Mouse (Mus musculus) MEL (cell line): ENCODE data around the gene Hemk1.

Experiments used
- CTCF ChIP-seq, 3 experiments: IDR thresholded peaks in 2 of 3; conservative IDR thresholded peaks in 1 of 3; 2 replicates each; pipeline ENCODE4 v1.5.1; 2011 to 2012; ENCODE audit warnings: low read length in 3 of 3, low read depth in 2 of 3, mild to moderate bottlenecking in 2 of 3, improper control_type of control experiment in 1 of 3, inconsistent platforms in 1 of 3, mixed read lengths in 1 of 3, moderate library complexity in 1 of 3; ENCODE audit not compliant: control insufficient read depth in 1 of 3, insufficient read depth in 1 of 3, poor library complexity in 1 of 3, severe bottlenecking in 1 of 3
- EP300 ChIP-seq, 2 experiments: IDR thresholded peaks; 2 replicates each; pipeline ENCODE4 v1.6.1; 2011; ENCODE audit warnings: improper control_type of control experiment in 2 of 2, low read length in 2 of 2, low read depth in 1 of 2, mild to moderate bottlenecking in 1 of 2
- GATA1 ChIP-seq: IDR thresholded peaks from 2 replicates; pipeline ENCODE4 v1.6.1; 2011; ENCODE audit warnings: low read depth, low read length, improper control_type of control experiment
- KAT2A ChIP-seq: conservative IDR thresholded peaks from 2 replicates; pipeline ENCODE4 v1.6.1; 2012; ENCODE audit warnings: low read depth, low read length, improper control_type of control experiment, inconsistent platforms
- MAX ChIP-seq: IDR thresholded peaks from 2 replicates; pipeline ENCODE4 v1.6.1; 2011; ENCODE audit warnings: low read length, improper control_type of control experiment
- MYB ChIP-seq: IDR thresholded peaks from 2 replicates; pipeline ENCODE4 v1.6.1; 2011; ENCODE audit warnings: mild to moderate bottlenecking, low read depth, low read length, improper control_type of control experiment
- NRF1 ChIP-seq: IDR thresholded peaks from 2 replicates; pipeline ENCODE4 v1.6.1; 2014; ENCODE audit warnings: low read depth, mild to moderate bottlenecking, inconsistent platforms, low read length, improper control_type of control experiment, moderate library complexity; ENCODE audit not compliant: poor library complexity, insufficient read depth, severe bottlenecking
- RAD21 ChIP-seq: IDR thresholded peaks from 2 replicates; pipeline ENCODE4 v1.6.1; 2011; ENCODE audit warnings: mild to moderate bottlenecking, low read depth, low read length, improper control_type of control experiment
- TBP ChIP-seq: IDR thresholded peaks from 2 replicates; pipeline ENCODE4 v1.8.0; 2011; ENCODE audit warnings: low read depth, low read length, improper control_type of control experiment
- UBTF ChIP-seq: IDR thresholded peaks from 2 replicates; pipeline ENCODE4 v1.6.1; 2012; ENCODE audit warnings: low read depth, mild to moderate bottlenecking, inconsistent platforms, low read length, improper control_type of control experiment, moderate library complexity, borderline replicate concordance; ENCODE audit not compliant: insufficient read depth
- USF1 ChIP-seq: IDR thresholded peaks from 2 replicates; pipeline ENCODE4 v1.6.1; 2014; ENCODE audit warnings: low read depth, mild to moderate bottlenecking, inconsistent platforms, low read length, improper control_type of control experiment, moderate library complexity

DNA sequence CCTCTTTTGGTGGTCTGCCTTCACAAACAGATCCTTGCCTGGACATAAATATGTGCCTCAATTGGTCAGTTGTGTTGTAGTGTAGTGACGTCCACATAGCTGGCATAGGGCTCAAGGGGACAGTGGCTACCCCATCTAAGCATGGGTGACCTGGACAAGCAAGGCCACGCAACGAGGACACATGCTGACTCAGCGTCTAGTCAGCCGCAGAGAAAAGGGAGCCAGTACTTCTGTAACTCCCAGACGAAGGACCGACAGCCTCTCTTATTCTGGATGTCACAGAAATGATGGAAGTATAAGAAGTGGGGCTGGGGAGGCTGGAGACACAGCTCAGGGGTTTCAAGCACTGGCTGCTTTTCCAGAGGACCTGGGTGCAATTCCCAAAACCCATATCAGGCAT, 60.5 kb downstream of the Hemk1 start:
- no peak for TF ChIP-seq MYB
- no peak for TF ChIP-seq CTCF (IDR thresholded peaks at IDR 0.05 in 2 of 3, conservative IDR thresholded peaks at IDR 0.05 in 1 of 3; ENCODE audit: control insufficient read depth in 1 of 3, insufficient read depth in 1 of 3, low read depth in 2 of 3, low read length in 3 of 3, poor library complexity in 1 of 3, severe bottlenecking in 1 of 3)
- no peak for TF ChIP-seq KAT2A
- TF ChIP-seq USF1, result no peak
- TF ChIP-seq NRF1, result no peak
- TF ChIP-seq EP300 (IDR thresholded peaks at IDR 0.05; ENCODE audit: low read depth in 1 of 2, low read length in 2 of 2), result no peak
- no peak for TF ChIP-seq GATA1
- TF ChIP-seq UBTF, result no peak
- no peak for TF ChIP-seq TBP
- no peak for TF ChIP-seq MAX
- TF ChIP-seq RAD21, result no peak
